Mouse (Mus musculus) CH12.LX (cell line): ENCODE results near the gene Stambpl1.

Experiments used
- CTCF ChIP-seq, 2 experiments: IDR thresholded peaks in 1 of 2; conservative IDR thresholded peaks in 1 of 2; 2 replicates each; pipeline ENCODE4 v1.5.1; 2011 to 2012; ENCODE audit warnings: low read depth in 2 of 2, low read length in 2 of 2, improper control_type of control experiment in 1 of 2, inconsistent platforms in 1 of 2, mild to moderate bottlenecking in 1 of 2, moderate library complexity in 1 of 2
- EP300 ChIP-seq: IDR thresholded peaks from 2 replicates; pipeline ENCODE4 v1.6.1; 2011; ENCODE audit warnings: low read length, improper control_type of control experiment
- GABPA ChIP-seq: IDR thresholded peaks from 2 replicates; pipeline ENCODE4 v1.6.1; 2012; ENCODE audit warnings: low read depth, low read length, improper control_type of control experiment, inconsistent platforms; ENCODE audit not compliant: insufficient replicate concordance
- JUND ChIP-seq: conservative IDR thresholded peaks from 2 replicates; pipeline ENCODE4 v1.6.1; 2011; ENCODE audit warnings: low read depth, low read length, improper control_type of control experiment
- MAX ChIP-seq: IDR thresholded peaks from 2 replicates; pipeline ENCODE4 v1.6.1; 2011; ENCODE audit warnings: low read length, improper control_type of control experiment
- MAZ ChIP-seq: IDR thresholded peaks from 2 replicates; pipeline ENCODE4 v1.6.1; 2012; ENCODE audit warnings: low read depth, mild to moderate bottlenecking, inconsistent platforms, low read length, improper control_type of control experiment, moderate library complexity
- MXI1 ChIP-seq: IDR thresholded peaks from 2 replicates; pipeline ENCODE4 v1.6.1; 2011; ENCODE audit warnings: mild to moderate bottlenecking, low read depth, low read length, improper control_type of control experiment
- MYC ChIP-seq: IDR thresholded peaks from 2 replicates; pipeline ENCODE4 v1.6.1; 2011; ENCODE audit warnings: low read depth, mild to moderate bottlenecking, improper control_type of control experiment, low read length
- POLR2A ChIP-seq: IDR thresholded peaks from 2 replicates; pipeline ENCODE4 v1.6.1; 2011; ENCODE audit warnings: low read depth, mild to moderate bottlenecking, improper control_type of control experiment, low read length
- POLR2AphosphoS2 ChIP-seq: IDR thresholded peaks from 2 replicates; pipeline ENCODE4 v1.6.1; 2011; ENCODE audit warnings: low read depth, low read length, improper control_type of control experiment
- RCOR1 ChIP-seq: conservative IDR thresholded peaks from 2 replicates; pipeline ENCODE4 v1.6.1; 2012; ENCODE audit warnings: low read depth, mild to moderate bottlenecking, inconsistent platforms, low read length, improper control_type of control experiment
- TCF12 ChIP-seq: IDR thresholded peaks from 2 replicates; pipeline ENCODE4 v1.6.1; 2014; ENCODE audit warnings: low read depth, mild to moderate bottlenecking, inconsistent platforms, low read length, improper control_type of control experiment
- UBTF ChIP-seq: IDR thresholded peaks from 2 replicates; pipeline ENCODE4 v1.6.1; 2012; ENCODE audit warnings: low read depth, mild to moderate bottlenecking, inconsistent platforms, low read length, improper control_type of control experiment, moderate library complexity
- USF1 ChIP-seq: IDR thresholded peaks from 2 replicates; pipeline ENCODE4 v1.6.1; 2014; ENCODE audit warnings: low read depth, mild to moderate bottlenecking, inconsistent platforms, low read length, improper control_type of control experiment

DNA sequence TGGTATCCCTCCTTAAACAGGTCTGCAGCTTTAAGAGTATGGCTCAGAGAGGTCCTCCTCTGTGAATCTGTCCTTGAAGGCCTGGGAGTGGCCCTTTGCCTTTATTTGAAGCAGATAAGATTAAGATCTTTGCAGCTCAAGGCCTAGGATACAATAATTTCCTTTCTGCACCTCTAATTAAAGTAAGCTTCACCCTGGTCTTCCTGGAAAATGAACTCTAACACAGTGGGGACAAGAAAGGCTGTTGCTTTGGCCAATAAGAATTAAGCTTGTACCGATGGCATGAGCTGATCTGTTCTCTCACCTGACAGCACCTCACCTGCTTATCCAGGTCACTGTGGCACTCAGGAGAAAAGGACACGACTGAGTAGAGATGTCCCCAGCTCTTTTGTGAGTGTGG lies 18.8 kb downstream of the Stambpl1 start:
- no peak for TF ChIP-seq MAZ
- TF ChIP-seq MYC, result no peak
- TF ChIP-seq TCF12, result no peak
- TF ChIP-seq POLR2A, result no peak
- no peak for TF ChIP-seq CTCF (conservative IDR thresholded peaks at IDR 0.05 in 1 of 2, IDR thresholded peaks at IDR 0.05 in 1 of 2; ENCODE audit: low read depth in 2 of 2, low read length in 2 of 2)
- no peak for TF ChIP-seq POLR2AphosphoS2
- TF ChIP-seq RCOR1, result no peak
- no peak for TF ChIP-seq EP300
- no peak for TF ChIP-seq GABPA
- TF ChIP-seq UBTF, result no peak
- TF ChIP-seq MXI1, result no peak
- TF ChIP-seq JUND, result no peak
- TF ChIP-seq USF1, result no peak
- no peak for TF ChIP-seq MAX
